Mouse (Mus musculus) forebrain, postnatal 0 days (tissue): ENCODE measurements around the gene Gm45808. TPM values are rescaled to one million over a fixed set of nuclear protein-coding genes. Genes with fewer than 3 reads are reported as not detected.
"Not testable (repeated sequence)": the region's sequence is repeated elsewhere in the genome, so short reads cannot be mapped to it uniquely, and the experiment has no call there.

Source experiments
- ATAC-seq: fragments of 200-750 bp; cut with Nextera tagmentation; 2 replicates; pipeline ENCODE4 v1.8.0; 2017; ENCODE audit warnings: mild to moderate bottlenecking, moderate library complexity
- DNase-seq: peaks from one replicate; pipeline ENCODE4 v3.0.0-alpha.2; 2015
- H3K27ac ChIP-seq: fragments of 300-500 bp; sonication (generic); 2 replicates; pipeline ENCODE4 v1.5.1; 2014; ENCODE audit warnings: low read depth, mild to moderate bottlenecking, antibody characterized with exemption, low read length, moderate library complexity, mixed read lengths
- H3K27me3 ChIP-seq: fragments of 300-500 bp; sonication (generic); 2 replicates; pipeline ENCODE4 v1.6.1; 2014; ENCODE audit warnings: mild to moderate bottlenecking, low read length, mixed read lengths; ENCODE audit not compliant: insufficient read depth
- H3K36me3 ChIP-seq: fragments of 300-500 bp; sonication (generic); 2 replicates; pipeline ENCODE4 v1.6.1; 2014; ENCODE audit warnings: mild to moderate bottlenecking, moderate library complexity; ENCODE audit not compliant: insufficient read depth
- H3K4me1 ChIP-seq: fragments of 300-500 bp; sonication (generic); 2 replicates; pipeline ENCODE4 v1.6.1; 2014; ENCODE audit warnings: antibody characterized with exemption; ENCODE audit not compliant: insufficient read depth
- H3K4me2 ChIP-seq: fragments of 300-500 bp; sonication (generic); 2 replicates; pipeline ENCODE4 v1.6.1; 2014; ENCODE audit warnings: low read depth, mild to moderate bottlenecking, moderate library complexity
- H3K4me3 ChIP-seq: fragments of 300-500 bp; sonication (generic); 2 replicates; pipeline ENCODE4 v1.5.1; 2014; ENCODE audit warnings: low read depth, low read length, mixed read lengths
- H3K9ac ChIP-seq: fragments of 300-500 bp; sonication (generic); 2 replicates; pipeline ENCODE4 v1.6.1; 2014; ENCODE audit warnings: mild to moderate bottlenecking
- H3K9me3 ChIP-seq: fragments of 300-500 bp; sonication (generic); 2 replicates; pipeline ENCODE4 v1.6.1; 2016; ENCODE audit warnings: low read length
- CTCF ChIP-seq: sonication (generic); IDR thresholded peaks from 2 replicates; pipeline ENCODE4 v1.5.1; 2016; ENCODE audit warnings: antibody characterized with exemption, control low read depth, low read depth
- WGBS: fragments of 180-500 bp; shearing (Covaris S2); extraction: QIAGEN DNeasy Blood & Tissue Kit; methylation state at CpG from one replicate; pipeline ENCODE4 v1.1.7; 2014; 5-methylcytosine and 5-hydroxymethylcytosine counted together
- polyA plus RNA-seq: library from polyadenylated mRNA; unstranded; fragments of >200 nt; fragmentation: Nextera tagmentation; extraction: Ambion mirVana; gene quantifications from 2 replicates; pipeline ENCODE4 v1.2.1, GENCODE M21; 2015
- total RNA-seq: library from RNA; depleted of rRNA; stranded (reverse); fragments of >200 nt; gene quantifications from 2 replicates; pipeline ENCODE4 v1.2.3, GENCODE M21; 2014

Gm45808 gene
- total and polyA plus RNA-seq, 2 experiments from 2014 or later: not detected

DNA sequence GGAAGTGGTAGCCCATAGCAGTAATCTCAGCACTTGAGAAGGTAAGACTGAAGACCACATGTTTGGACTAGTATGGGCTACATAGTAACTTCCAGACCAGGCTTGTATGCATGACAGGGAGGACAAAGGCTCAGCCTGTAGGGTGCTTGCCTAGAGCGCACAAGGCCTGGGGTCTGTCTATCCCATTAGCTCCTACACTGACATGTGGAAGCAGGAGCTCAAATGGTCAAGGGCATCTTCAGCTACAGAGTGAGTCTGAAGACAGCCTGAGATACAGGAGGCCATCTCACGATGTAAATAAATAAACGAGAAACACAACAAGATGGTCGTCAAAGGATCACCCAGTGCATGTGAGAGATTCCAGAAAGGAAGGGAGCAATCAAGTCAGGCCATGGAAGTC is 24.3 kb downstream of the Gm45808 start:
- ATAC-seq: no peak
- Histone ChIP-seq H3K27me3 (no peaks in the 10 kb centered on the region), H3K27ac (no peak overlapping the region), H3K4me1 (peaks cover 28% of the 10 kb centered on the region), H3K36me3 (peaks cover 43% of the 10 kb centered on the region), H3K4me3 (no peak overlapping the region), H3K9ac (no peak overlapping the region), H3K9me3 (no peaks in the 10 kb centered on the region), H3K4me2 (no peak overlapping the region)
- TF ChIP-seq CTCF: no peak
- no peak for DNase-seq
- WGBS: 81% methylated on average over 4 of the region's 4 CpGs

DNA sequence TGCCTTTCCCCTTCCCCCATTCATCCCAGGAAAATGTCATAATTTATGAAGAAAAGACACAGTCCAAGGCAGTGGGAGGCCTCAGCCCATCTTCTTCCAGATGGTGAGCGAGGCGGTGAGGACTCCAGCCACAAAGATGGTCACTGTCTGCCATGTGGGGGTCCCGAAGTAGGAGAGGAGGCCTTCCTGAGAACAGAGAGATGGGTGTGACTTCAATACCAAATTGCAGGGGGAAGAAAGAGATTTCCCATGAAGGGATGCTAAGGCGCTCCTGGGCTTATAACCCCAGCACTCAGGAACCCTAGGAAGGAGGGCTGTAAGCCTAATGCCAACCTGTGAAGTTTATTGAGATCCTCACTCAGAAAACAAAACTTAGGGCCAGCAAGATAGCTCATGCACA is 24.8 kb downstream of the Gm45808 start:
- H3K27me3 ChIP-seq: no peaks in the 10 kb centered on the region
- no peak for ATAC-seq
- no peak for TF ChIP-seq CTCF
- H3K9me3 ChIP-seq: no peaks in the 10 kb centered on the region
- no peak for DNase-seq
- no peak overlapping the region for H3K27ac ChIP-seq
- no peak overlapping the region for H3K4me2 ChIP-seq
- peaks cover 28% of the 10 kb centered on the region for H3K4me1 ChIP-seq
- no peak overlapping the region for H3K9ac ChIP-seq
- peaks cover 44% of the 10 kb centered on the region for H3K36me3 ChIP-seq
- 95% methylated on average over 4 of the region's 4 CpGs for WGBS
- H3K4me3 ChIP-seq: no peak overlapping the region

DNA sequence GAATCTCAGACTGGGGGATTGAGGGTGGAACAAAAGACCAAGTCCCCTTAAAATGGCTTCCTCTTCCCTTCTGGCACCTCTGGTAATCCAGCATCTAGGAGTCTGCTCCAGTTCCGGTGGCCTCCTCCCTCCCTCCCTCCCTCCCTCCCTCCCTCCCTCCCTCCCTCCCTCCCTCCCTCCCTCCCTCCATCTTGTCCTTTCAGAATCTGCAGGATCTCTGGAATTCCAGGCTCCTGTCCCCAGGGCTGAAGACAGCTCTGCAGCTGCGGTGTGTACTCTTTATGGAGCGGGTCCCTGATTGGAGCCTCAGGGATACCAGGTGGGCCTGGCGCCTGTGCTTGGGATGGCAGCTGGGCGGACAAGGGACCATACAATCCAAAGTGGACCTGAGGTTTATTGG is 25.3 kb downstream of the Gm45808 start:
- no peaks in the 10 kb centered on the region for H3K9me3 ChIP-seq
- H3K9ac ChIP-seq: no peak overlapping the region
- DNase-seq: no peak
- H3K4me3 ChIP-seq: no peak overlapping the region
- H3K4me1 ChIP-seq: peaks cover 28% of the 10 kb centered on the region
- ATAC-seq: no peak
- no peak overlapping the region for H3K4me2 ChIP-seq
- WGBS: 93% methylated on average over 4 of the region's 5 CpGs
- H3K36me3 ChIP-seq: peaks cover 44% of the 10 kb centered on the region
- H3K27me3 ChIP-seq: no peaks in the 10 kb centered on the region
- H3K27ac ChIP-seq: peak overlapping the region; percentile 92
- no peak for TF ChIP-seq CTCF

DNA sequence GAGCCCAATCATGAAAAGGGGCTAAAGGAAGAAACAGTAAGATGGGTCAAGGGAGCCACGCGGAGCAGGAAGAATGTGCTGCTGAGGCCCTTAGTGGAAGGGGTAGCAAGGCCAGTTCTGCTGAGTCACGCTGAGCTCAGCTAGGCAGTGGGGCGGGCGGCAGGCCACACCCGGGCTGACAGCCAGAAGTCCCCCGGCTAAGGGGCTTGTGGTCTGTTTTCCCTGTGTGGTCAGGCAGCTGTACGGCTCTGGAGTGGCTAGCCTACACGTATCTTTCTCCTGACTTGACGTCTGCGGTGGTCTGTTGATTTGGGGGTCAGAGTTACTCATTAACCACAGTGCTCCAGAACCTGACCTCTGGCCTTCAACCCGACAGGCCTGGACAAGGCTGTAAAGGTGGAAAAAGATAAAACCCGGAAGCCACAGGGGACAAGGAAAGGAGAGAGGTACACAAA is 25.7 kb downstream of the Gm45808 start:
- peaks cover 46% of the 10 kb centered on the region for H3K36me3 ChIP-seq
- peak overlapping the region; percentile 92 for H3K27ac ChIP-seq
- no peak overlapping the region for H3K4me3 ChIP-seq
- DNase-seq (peak; percentile 43), ATAC-seq (no peak)
- no peaks in the 10 kb centered on the region for H3K9me3 ChIP-seq
- no peaks in the 10 kb centered on the region for H3K27me3 ChIP-seq
- 0 out of 2 replicates have a peak overlapping the region, but pooled peaks have one; percentile 52 for H3K4me2 ChIP-seq
- TF ChIP-seq CTCF: no peak
- 41% methylated on average over 13 of the region's 13 CpGs for WGBS
- peaks cover 28% of the 10 kb centered on the region for H3K4me1 ChIP-seq
- H3K9ac ChIP-seq: no peak overlapping the region

DNA sequence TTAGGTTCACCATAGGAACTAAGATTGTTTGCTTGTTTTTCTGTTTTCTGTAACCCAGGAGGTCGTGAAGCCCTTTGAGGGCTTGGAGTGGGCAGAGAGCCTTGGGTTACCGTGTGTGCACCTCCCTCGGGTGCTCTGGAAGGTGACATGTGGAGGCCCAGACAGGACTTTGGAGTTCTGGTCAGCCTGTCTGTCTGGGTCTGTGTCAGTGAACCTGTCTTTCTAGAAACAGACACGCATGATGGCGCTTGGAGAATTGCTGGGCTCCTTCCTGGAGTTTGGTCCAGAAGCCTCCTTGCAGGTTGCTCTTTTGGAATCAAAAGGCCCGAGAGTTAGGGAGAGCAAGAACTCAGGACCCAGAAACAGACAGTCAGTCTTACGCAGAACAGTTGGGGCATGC is 26.2 kb downstream of the Gm45808 start:
- Histone ChIP-seq H3K9me3 (no peaks in the 10 kb centered on the region), H3K4me2 (peak overlapping the region; percentile 52), H3K4me1 (peaks cover 23% of the 10 kb centered on the region), H3K27me3 (no peaks in the 10 kb centered on the region), H3K27ac (peak overlapping the region; percentile 92), H3K9ac (peak overlapping the region; percentile 49), H3K4me3 (0 out of 2 replicates have a peak overlapping the region, but pooled peaks have one; percentile 87), H3K36me3 (peaks cover 48% of the 10 kb centered on the region)
- TF ChIP-seq CTCF: no peak
- 73% methylated on average over 7 of the region's 7 CpGs for WGBS
- DNase-seq: no peak
- ATAC-seq: no peak

DNA sequence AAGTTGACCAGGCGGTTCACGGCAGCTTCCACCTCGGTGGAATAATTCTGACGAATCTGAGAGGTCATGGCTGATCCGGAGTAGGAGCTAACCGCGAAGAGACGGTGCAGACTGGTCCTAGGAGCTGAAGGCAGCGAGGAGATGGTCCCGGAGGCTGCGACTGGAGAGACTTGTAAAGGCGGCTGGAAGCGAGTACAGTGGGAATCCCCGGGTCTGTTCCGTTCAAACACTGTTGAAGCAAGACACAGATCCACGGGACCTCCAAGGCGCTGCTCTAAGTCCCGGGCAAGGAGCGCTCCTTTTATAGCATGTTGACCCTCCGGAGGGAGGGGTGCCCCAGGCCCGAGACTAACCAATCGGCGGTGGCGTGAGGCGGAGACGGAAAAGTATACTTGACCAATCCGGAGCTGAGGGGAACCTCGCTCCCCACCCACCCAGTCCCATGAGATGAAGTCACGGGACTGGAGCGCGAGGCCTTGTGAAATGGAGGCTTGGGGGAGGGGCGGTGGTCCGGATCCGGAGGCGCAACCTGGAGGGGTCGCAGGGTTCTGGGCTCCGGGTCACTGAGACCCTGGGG is 27.0 kb downstream of the Gm45808 start, which contains the start of gene Ftl1:
Ftl1 (minus strand) TSS at position 321 of the 577 bp plus-strand sequence.
- H3K36me3 ChIP-seq: peaks cover 47% of the 10 kb centered on the region
- DNase-seq: peak; percentile 99

DNA sequence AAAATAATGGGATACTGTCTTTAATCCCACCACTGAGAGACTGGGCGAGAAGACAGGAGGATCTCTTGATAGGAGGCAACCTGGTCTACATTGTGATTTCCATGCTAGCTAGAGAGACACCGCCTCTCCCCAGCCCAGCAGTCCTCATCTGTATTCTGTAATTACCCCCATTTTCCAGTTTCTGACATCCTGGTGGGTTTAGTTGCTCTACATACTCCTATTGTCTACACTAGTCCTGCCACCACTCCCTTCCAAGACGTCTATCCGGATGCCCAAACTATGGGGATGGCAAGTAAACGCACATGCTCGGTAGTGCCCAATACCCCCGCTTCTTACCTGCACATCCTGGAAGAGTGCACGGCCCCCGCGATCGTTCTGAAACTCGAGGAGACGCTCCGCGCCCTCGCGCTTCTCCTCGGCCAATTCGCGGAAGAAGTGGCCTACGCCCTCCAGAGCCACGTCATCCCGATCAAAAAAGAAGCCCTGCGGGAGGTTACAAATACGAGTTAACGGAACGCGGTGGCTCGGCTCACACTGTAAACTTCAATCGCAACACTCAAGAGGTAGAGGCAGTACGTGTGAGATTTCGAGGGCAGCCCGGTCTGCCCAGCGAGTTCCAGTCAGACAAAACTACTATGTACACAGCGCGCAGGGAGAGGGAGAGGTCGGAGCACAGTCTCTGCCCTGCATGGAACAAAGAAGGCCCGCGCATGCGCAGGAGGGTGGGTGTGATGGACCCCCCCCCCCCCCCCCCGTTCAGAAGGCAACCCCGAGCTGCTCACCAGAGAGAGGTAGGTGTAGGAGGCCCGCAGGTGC is 27.7 kb downstream of the Gm45808 start:
- DNase-seq (peak; percentile 94), ATAC-seq (peak; percentile 77)
- no peak for TF ChIP-seq CTCF
- H3K9me3 ChIP-seq: no peaks in the 10 kb centered on the region
- peak overlapping the region; percentile 92 for H3K27ac ChIP-seq
- peak overlapping the region; percentile 87 for H3K9ac ChIP-seq
- 0% methylated on average over 41 of the region's 43 CpGs for WGBS
- H3K36me3 ChIP-seq: peaks cover 48% of the 10 kb centered on the region
- H3K27me3 ChIP-seq: no peaks in the 10 kb centered on the region
- peak overlapping the region; percentile 76 for H3K4me2 ChIP-seq
- peaks cover 21% of the 10 kb centered on the region for H3K4me1 ChIP-seq
- peak overlapping the region; percentile 87 for H3K4me3 ChIP-seq

More for the DNA sequence above, 27.0 kb downstream of the Gm45808 start, which contains the start of gene Ftl1:
- Histone ChIP-seq H3K9ac (peak within 1 kb of the TSS; percentile 87), H3K4me1 (peaks cover 21% of the 10 kb centered on the region), H3K4me3 (peak within 1 kb of the TSS; percentile 87), H3K4me2 (peak within 1 kb of the TSS; percentile 76), H3K27ac (peak within 1 kb of the TSS; percentile 92)
- peak; percentile 96 for ATAC-seq
- not testable (repeated sequence) for H3K27me3 ChIP-seq, H3K9me3 ChIP-seq
- under 1% methylated on average over 32 of the region's 37 CpGs for WGBS
